Mouse (Mus musculus): ENCODE data around the gene Iqcf1.

Gene Iqcf1

DNA sequence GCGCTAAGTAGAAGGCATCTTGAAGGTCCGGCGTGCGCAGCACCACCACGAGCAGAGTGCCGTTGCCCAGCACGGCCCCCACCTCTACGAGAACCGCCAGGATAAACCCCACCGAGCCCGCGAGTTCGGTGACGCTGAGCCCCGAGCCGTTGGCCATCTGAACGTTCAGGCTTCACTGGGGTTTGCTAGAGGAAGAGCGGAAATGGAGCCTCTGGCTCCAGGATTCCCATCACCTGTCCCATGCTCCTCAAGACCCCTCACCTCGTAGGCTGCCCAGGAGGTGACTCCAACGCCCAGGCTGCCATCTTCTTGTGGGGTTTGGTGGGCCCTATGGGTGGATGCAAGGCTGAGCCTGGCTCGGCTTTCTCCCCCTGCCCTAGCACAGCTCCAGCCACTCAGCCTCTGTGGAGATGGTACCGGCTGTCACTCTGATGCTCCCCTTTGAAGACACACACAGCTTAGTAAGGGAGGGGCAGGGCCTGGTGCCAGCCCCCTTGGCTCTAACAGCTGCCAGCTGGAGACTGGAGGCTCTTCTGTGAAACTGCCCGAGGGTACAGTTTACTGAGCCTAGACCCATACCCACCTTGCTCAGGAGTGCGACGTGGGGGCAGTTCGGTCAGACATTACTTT, 34.1 kb upstream of the Iqcf1 start, which contains the start of gene Gpr62:
TSS of gene Gpr62 (minus strand) at position 368 of the 630 bp plus-strand sequence.
- no peak for DNase-seq

DNA sequence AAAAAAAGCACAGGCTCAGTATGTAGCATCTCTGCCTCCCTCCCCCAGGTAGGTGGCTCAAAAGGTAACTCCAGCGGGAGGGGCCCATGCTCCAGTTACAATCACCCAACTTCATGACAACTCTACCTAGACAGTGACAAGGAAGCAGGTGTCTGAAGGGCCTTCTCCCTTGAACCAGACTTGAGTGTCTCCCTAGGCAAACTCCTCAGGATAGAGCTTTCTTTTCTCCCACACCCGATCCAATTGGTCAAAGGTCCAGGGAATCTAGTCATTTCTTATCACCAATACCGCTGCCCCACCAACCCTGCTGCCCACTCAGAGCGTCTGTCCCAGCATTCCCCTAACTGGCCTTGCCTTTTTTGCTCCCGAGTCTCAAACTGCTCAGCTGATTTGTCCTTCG, 33.0 kb upstream of the Iqcf1 start:
- DNase-seq, result no peak

DNA sequence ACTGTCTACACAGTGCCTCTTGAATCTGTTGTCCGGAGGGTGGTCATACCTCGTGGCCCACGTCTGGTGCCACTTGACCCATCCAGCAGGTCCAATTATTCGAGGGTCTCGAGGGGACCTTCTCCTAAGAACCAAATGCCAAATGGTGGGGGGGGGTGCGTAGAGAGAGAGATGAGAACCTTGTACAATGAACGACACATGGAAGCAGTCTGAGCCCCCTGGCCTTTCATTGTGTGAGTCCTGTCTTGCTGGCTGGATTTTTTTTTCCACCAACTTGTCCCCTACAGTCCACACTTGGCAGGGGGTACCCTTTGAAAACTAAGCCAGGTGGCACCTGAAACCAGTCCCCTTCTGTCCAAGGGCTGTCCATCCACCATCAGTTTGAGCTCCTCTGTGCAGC, 32.0 kb upstream of the Iqcf1 start:
- no peak for DNase-seq

DNA sequence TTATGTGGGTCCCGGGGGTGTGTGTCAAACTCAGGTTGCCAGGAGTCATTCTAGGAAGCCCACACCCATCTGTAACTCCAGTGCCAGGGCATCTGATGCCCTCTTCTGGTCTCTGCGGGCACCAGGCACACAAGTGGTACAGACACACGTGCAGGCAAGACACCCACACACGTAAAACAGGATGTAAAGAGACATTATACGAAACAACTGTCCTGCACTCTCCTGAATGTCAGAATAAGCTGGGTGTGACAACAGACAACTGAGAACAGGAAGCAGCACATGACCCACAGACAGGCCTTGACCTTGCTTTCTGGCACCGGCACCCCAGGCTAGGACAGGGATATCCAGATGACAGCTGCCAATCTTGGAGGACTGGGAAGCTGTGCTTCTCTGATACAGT, 30.4 kb upstream of the Iqcf1 start:
- DNase-seq, result no peak

DNA sequence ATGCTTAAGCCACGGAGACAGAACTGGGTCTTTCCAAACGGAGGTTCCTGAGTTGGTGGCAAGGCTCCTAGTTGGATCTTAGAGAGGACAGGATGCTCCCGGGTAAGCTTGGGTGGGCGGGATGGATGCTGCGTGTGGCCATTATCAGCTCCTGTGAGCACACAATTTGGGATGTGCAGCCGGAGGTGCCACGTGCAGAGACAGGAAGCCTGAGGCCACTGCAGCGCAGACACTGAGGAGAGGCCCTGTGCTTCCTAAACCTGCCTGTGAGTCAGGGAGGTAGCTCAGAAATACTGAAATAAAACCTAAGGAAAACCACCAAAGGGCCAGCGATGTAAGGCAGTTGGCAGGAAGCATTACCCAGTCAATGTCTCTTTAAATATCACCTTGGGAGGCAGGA, 30.0 kb upstream of the Iqcf1 start:
- no peak for DNase-seq

DNA sequence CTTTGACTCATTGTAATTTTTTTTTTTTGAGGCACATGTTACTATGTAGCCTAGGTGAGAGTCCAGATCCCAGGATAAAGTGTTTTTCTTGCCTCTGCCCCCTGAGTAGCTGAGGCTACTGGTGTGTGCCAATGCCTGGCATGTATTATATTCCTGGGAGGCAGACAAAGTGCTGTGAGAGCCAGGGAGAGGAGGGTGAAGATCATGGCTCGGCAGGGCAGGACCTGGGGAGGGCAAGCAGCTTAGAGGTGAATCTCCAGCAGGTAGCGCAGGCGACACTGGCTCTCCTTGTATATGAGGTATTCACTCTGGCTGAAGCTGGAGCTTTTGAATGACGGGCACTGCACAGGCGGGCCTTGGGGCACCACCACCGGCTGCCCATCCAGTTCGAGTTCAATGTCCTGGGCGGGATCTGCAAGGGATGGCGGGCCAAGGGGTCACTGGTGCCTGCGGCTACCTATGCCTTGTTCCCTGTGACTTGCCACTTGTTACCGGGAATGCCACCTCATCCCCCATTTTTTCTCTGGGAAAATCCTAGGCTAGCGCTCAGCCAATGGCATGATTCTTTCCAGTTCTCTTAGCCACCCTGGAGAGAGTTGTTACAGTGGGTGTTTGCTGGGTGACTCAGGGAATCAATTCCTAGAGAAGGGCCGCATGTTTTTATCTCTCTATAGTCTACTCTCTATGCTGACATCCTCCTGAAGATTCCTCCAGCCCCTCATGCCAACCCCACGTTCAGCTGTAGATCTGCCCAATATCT, 28.6 kb upstream of the Iqcf1 start:
- no peak for DNase-seq

DNA sequence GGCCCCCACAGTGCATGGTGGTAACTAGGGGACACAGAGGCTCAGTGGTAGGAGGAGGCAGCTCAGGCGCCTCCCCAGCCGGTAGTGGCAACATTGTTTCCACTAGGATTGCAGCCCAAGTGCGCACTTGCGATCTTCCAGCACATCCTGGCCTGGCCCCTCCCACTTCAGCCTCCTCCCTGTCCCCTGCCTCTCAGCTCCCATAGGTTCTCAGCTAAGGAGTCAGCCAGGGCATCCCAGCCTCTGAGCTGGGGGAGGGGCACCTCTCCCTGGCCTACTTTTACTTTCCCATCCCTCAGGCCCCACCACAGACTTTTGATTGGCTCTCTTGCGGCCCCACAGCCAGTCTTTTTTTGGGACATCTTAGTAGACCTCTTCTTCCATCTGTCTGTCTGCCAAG, 27.9 kb upstream of the Iqcf1 start:
- no peak for DNase-seq

DNA sequence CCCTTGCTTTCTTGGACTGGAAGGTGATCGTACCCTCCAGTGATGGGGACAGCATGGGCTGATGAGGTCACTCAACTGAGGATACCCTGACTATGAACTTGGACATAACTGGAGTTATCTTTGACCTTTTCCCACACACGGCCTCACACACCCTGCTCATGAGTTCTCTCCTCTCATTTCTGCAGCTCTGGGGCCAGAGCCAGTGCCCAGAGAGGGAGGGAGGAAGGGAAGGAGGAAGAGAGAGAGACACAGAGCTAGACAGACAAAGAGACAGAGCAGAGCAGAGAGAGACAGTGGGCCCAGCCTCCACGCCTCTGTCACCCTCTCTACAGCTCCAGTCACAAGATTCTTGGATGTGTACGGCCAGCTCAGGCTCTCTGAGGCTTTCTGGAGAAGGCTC, 27.4 kb upstream of the Iqcf1 start:
- DNase-seq, result no peak

DNA sequence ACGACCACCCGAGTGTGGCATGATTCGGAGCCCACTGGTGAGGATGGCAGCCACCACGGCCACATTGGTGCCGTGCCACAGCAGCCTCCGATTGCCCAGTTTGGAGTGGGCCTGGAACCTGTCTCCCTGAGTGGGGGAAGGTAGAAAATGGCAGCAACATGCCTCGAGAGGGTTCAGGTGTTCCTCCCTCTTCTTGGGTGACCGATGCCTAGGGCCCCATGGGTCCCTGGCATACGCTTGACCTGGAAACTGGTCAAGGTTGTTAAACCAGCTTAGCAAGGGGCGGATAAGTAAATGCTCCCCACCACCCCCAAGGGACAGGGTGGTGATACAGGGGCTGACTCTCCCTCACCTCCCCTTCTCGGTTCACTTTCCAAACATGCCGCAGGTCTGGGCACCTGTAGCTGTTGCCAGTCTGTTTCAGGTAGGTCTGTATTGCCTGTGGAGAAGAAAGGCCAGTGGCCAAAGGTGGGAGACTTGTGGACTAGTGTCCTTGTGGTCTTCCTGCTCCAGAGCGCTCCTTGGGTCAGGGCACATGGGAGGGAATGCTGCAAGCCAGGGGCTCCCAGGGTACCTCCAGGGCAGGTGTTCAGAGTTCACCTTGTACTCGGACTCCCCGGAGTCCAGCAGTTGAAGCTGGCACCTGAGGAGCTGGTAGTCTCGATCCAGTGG, 26.6 kb upstream of the Iqcf1 start:
- DNase-seq, result peak in 1 of 2 experiments; percentile 17

DNA sequence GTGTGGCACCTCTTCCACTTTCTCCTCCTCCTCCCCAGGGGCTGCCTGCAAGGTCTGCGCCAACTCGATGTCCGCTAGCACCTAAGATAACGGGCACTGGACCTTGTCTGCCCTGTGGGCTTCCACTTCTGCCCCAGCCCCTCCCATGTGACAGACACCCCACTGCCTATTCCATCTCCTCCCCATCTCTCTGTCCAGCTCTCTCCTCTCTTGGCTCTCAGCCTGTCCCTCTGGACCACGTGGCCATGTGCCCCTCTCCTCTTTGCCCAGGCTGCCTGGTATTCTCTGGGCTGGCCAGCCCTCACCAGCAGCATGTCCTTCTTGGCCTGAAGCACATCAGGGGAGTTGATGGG, 26.0 kb upstream of the Iqcf1 start:
- DNase-seq, result no peak

DNA sequence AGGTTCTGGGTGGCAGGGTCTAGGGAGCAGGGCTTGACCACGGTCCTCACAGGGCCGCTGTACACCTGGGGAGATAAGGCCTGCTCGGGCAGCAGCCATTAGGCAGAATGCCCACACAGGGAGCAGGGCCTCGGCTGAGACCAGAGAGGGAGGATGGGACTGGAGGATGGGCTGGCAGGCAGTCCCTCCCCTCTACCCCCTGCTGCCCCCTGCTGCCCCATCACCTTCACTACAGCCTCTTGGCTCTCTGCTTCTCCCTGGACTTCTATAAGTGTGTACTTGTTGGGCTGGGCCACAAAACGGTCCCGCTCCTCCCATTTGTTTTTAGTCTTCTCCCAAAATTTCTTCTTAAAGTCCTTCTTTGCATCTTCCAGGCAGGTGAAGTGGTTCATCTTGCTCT, 25.3 kb upstream of the Iqcf1 start:
- DNase-seq, result peak; percentile 68 to 70

DNA sequence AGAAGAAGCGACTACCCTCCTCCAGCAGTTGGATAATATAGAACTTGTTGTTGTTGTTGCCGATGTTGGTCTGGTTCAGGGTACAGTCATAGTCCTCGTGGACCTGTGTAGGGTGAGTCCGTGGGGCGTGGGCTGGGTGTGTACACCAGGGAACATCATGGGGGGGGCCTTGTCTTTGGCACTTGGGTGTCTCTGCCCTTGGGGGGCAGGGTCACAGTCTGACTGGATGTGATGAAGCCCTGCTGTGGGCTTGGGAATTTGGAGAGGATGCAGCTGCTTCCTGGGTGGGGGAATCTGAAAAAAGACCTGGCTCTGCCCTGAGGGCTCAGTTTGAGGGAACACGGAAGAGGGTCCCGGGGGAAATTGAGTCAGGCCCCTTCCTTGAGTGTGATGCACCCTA, 24.7 kb upstream of the Iqcf1 start:
- DNase-seq, result peak in 1 of 2 experiments; percentile 45

DNA sequence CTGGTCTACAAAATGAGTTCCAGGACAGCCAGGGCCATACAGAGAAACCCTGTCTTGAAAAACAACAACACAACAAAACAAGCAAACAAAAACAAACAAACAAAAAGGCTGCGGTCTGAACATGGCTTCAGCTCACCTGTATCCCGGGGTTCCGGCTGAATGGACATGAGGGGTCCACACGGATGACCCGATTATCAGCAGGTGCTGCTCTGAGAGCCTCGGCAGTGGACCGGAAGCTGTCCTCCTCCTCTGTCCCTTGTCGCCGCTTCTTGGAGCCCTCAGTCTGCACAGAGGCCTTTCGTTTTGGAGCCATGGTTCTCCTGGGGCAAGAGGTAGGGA, 24.1 kb upstream of the Iqcf1 start, which contains the start of gene Rrp9:
TSS of gene Rrp9 (plus strand) at position 301 of the 339 bp plus-strand sequence.
- DNase-seq, result peak in 1 of 2 experiments; percentile 25

DNA sequence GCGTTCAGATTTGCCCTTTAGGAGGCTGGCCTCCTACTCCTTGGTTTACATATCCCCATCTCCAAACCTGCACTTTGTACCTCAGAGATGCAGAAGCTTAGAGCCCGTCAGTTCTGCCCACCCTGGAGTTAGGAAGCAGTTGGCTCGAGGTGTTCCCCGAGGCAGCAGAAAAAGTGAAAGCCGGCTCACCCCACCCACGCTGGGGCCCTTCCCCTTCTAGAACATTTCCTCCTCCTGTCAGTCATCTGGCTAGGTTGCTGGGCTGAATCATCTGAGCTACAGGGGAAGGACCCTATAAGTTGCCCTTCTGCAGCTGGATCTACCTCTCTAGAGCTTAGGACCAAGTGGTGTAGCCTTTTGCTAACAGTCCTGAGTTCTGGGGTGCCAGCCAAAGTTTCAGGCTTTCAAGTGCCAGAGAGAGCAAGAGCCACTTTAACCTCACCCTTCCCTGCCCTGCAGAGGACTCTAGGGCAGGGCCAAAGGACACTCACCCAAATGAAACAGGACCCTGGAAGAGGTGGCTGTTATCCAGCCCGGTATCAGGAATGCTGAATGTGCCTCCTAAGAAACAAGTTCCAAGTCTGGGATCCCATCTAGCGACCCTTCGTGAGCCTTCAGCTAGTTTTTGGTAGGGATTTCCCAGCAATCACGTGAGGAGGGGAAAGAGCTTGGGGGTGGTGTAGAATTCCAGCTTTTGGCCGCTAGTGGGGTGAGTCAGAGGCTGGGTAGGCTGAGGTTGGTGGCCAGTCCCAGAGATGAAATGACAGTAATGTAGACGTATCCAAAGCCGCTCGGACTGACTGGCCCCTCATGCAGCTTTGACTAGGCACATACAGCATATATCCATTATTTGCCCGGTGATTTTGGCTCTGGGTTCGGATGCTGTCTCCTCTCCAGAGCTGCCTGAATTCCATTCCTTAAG, 23.5 kb upstream of the Iqcf1 start:
- peak; percentile 80 to 81 for DNase-seq

DNA sequence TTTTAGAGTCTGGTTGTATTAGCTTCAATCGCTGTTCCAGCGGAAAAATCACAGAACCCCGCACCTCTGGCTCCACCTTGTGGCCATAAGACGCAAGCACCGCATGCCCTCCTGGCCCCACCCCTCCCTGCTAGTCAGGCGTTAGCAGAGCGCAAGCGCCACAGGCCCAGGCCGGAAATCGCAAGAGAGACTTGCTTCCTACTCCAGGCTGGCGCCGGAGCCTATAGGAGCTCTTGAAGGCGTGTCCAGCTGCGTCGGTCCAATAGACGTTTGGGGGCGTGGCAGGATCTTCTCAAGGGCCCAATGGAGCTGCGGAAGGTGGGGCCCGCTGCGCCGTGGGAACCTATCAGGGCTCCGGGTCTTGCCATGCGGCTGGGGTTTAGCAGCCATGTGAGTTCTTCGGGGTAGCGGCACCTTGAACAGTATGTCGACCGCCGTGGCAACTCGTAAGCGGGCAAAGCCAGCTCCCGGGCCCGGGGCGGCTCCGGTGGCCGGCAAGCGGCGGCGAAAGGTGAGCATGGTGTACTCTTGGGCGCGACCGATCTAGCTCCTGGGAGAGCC, 22.8 kb upstream of the Iqcf1 start, which contains the start of gene Parp3:
TSS of gene Parp3 (minus strand) at position 26 of the 561 bp plus-strand sequence.
- DNase-seq, result peak; percentile 97 to 99

DNA sequence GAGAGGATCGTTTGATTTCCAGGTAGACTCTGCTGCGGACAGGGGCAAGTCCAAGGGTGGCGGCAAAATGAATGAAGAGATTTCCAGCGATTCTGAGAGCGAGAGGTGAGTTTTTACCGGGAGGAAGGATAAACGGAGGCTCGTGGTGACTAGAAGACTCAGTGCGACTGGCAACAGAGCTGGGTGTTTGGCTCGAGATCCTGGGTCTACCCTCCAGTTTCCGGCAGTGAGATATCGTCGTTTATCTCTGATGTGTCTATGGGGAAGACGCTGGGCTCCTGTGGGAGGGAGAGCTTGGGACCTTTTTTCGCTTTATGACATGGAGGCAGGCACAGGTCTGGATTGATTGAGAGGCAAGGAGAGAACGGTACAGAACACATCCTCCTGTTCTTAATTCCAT, 22.1 kb upstream of the Iqcf1 start:
- peak in 1 of 2 experiments; percentile 8 for DNase-seq

DNA sequence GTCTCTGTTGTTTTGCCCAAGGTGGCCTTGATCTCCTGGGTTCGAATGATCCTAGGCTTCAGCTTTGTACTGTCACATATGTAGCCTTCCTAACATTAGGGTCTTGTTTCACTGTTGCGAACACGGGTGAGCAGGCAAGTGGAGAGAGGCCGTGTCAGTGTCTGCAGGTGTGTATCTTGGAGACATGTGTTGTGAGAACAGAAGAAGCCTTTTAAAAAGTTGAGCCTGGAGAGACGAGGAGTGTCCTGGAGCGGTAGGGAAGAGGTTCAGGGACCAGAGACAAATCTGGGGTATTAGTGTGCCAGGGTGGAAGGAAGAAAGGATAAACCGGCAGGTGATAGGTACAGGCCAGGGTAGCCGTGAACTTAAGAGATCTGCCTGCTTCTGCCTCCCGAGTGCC, 21.7 kb upstream of the Iqcf1 start:
- peak in 1 of 2 experiments; percentile 6 for DNase-seq

DNA sequence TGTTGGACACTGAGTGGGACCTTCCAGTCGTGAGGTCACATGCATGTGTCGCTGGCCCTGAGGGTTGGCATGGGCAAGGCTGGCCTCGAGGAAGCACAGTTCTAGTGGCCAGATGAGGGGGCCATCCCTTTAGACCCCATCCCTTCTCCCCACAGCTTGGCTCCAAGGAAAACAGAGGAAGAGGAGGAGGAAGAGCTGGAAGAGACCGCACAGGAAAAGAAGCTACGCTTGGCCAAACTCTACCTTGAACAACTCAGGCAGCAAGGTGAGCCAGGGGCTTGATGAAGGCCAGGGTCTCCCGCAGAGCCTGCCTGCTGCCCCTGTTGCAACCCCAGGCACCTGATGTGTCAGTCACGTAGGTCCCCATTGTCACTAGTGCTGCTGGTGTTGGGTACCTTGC, 19.2 kb upstream of the Iqcf1 start:
- DNase-seq, result no peak

DNA sequence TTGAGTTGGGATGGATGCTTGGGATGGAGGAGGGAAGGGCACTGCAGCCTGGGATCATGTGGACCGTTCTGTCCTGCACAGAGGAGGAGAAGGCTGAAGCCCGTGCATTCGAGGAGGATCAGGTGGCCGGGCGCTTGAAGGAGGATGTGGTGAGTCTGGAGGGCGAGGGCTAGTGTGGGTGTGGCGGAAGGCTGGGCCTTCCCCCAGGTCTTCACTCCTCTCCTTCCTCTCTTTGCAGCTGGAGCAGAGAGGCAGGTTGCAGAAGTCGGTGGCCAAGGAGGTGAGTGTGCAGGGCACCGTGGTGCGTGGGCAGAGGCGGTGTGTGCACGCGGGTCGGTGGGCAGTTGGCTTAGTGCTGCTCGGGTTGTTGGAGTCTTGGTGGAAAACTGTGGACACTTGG, 18.7 kb upstream of the Iqcf1 start:
- DNase-seq, result no peak

DNA sequence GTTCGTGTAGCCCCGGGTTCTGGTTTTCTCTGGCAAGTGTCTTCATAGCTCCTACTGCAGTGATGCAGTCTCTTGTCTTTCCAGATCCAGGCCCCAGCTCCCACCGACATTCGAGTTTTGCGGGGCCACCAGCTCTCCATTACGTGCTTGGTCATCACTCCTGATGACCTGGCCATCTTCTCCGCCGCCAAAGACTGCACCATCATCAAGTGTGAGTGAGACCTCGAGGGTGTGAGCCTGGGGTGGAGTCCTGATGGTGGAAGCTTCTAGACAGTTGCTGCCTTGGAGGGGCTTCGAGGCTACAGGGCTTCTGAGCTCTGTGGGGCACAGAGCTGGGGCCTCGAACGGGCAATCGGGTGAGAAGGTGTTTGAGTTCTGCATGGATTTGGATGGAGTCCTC, 18.1 kb upstream of the Iqcf1 start:
- no peak for DNase-seq

DNA sequence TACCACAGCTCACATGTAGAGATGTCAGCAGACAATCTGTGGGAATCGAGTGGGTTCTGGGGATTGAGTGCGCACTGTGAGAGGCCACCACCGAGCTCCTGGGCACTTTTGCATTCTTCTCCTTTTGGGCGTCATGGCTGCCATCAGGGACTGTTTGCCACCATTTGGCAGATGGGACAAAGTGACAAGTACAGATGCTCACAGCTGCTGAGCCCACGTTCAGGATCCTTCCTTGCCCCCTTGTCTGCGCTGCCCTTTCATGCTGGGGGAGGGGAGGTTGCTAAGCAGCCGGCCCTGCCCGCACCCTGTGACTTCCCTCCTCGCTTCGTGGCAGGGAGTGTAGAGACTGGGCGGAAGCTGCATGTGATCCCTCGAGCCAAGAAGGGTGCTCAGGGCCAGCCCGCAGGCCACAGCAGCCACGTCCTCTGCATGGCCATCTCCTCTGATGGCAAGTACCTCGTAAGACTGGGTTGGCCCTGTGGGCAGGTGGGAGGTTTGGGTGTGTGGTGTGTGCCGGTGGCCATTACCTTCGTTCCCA, 17.1 kb upstream of the Iqcf1 start:
- DNase-seq, result no peak

DNA sequence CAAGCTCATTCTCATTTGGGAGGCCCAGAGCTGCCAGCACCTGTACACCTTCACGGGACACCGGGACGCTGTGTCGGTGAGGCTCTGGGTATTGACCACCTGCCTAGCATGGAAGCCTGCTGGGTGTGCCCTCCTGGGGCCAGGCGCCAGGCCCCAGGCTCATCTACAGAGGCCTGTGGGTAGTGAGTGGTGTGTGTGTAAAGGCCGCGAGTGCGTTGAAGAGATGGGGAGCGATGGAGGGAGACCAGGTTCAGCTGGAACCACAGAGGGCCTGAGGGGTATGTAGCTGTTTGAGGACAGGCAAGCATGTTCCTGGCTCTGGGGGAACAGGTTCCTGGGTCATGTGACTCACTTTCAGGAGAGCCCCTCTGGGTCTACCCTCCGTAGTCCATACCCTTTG, 16.6 kb upstream of the Iqcf1 start:
- no peak for DNase-seq
